Mouse (Mus musculus): Measurements from ENCODE around the gene Tbx22. TPM values are rescaled to one million over a fixed set of nuclear protein-coding genes. Genes with fewer than 3 reads are reported as not detected.

Gene Tbx22
- polyA plus RNA-seq (2017; shearing (Covaris generic)), result not detected

GRCm38 (mm10) chrX:107667664-107668063 lies at the start of gene Tbx22:
Gene Tbx22 (plus strand): TSS chrX:107667964.

Other genes with a start within 250 kb of the Tbx22 start
- not detected for gene Tent5d, start 124.6 kb downstream of the Tbx22 start, polyA plus RNA-seq (2017; shearing (Covaris generic))
- gene 2610002M06Rik, start 148.4 kb downstream of the Tbx22 start, polyA plus RNA-seq (2017; shearing (Covaris generic)), result 16.2 TPM

Data from naive thymus-derived CD4-positive, alpha-beta T cell, adult 5 months (primary cell).